Mouse (Mus musculus) hematopoietic multipotent progenitor cell, adult 10-12 weeks (in vitro differentiated cells): ENCODE measurements around the gene Blvra. TPM values are rescaled to one million over a fixed set of nuclear protein-coding genes. Genes with fewer than 3 reads are reported as not detected.

Experiments used
- polyA plus RNA-seq: library from polyadenylated mRNA; stranded (reverse); fragments of >175 nt; gene quantifications from 2 replicates; pipeline ENCODE4 v1.2.3, GENCODE M21; 2012; ENCODE audit warnings: low replicate concordance

Blvra gene
- polyA plus RNA-seq: 1.2 and 5.3 TPM in 2 replicates

GRCm38 (mm10) chr2:127070435-127070841, at the start of gene Blvra:
Gene Blvra (plus strand): TSS chr2:127070665.

GRCm38 (mm10) chr2:127133621-127134461, 63.4 kb downstream of the Blvra start, which contains the start of gene Ncaph:
Gene Ncaph (minus strand): TSS chr2:127133954.

GRCm38 (mm10) chr2:127143158-127144063, 72.9 kb downstream of the Blvra start, which contains the start of gene Itpripl1:
Gene Itpripl1 (minus strand): TSS chr2:127143442.

Other genes with a start within 250 kb of the Blvra start
- 9.4 and 11.1 TPM in 2 replicates for gene Trpm7, start 194.4 kb upstream of the Blvra start, polyA plus RNA-seq
- 3.6 and 9.1 TPM in 2 replicates for gene Sppl2a, start 137.4 kb upstream of the Blvra start, polyA plus RNA-seq
- 4.4 and 7.7 TPM in 2 replicates for gene Ap4e1, start 61.9 kb upstream of the Blvra start, polyA plus RNA-seq
- gene Ncaph, start 63.3 kb downstream of the Blvra start, polyA plus RNA-seq: 1.3 and 4.4 TPM in 2 replicates
- 9.2 and 9.6 TPM in 2 replicates for gene Itpripl1, start 72.8 kb downstream of the Blvra start, polyA plus RNA-seq
- gene 1810024B03Rik, start 137.6 kb downstream of the Blvra start, polyA plus RNA-seq: 0.12 and 0.14 TPM in 2 replicates
- 5.2 and 13.8 TPM in 2 replicates for gene Snrnp200, start 137.7 kb downstream of the Blvra start, polyA plus RNA-seq
- 12.0 and 15.9 TPM in 2 replicates for gene Ciao1, start 177.2 kb downstream of the Blvra start, polyA plus RNA-seq
- 97.7 and 118 TPM in 2 replicates for gene Tmem127, start 177.2 kb downstream of the Blvra start, polyA plus RNA-seq
- gene Stard7, start 199.6 kb downstream of the Blvra start, polyA plus RNA-seq: 23.3 and 33.0 TPM in 2 replicates